Mouse (Mus musculus) bone marrow, adult 2 months (tissue): ENCODE results near the gene Grap2. TPM values are rescaled to one million over a fixed set of nuclear protein-coding genes. Genes with fewer than 3 reads are reported as not detected.

ENCODE experiments used
- H3K27ac ChIP-seq: fragments of 200-500 bp; 2 replicates; pipeline ENCODE4 v1.5.1; 2012; ENCODE audit warnings: low read depth, mild to moderate bottlenecking, control low read depth, inconsistent platforms, low read length; ENCODE audit not compliant: control insufficient read depth, poor library complexity, insufficient read depth
- H3K4me1 ChIP-seq: fragments of 200-500 bp; 2 replicates; pipeline ENCODE4 v1.6.1; 2011; ENCODE audit warnings: low read length; ENCODE audit not compliant: control insufficient read depth, insufficient read depth
- H3K4me3 ChIP-seq: fragments of 200-500 bp; replicated peaks from 2 replicates; pipeline ENCODE3; 2011; ENCODE audit warnings: mild to moderate bottlenecking, low read depth, low read length, control low read depth; ENCODE audit not compliant: control insufficient read depth
- CTCF ChIP-seq: fragments of 200-500 bp; IDR thresholded peaks from 2 replicates; pipeline ENCODE4 v1.5.1; 2011; ENCODE audit warnings: low read length, control low read depth; ENCODE audit not compliant: control insufficient read depth, insufficient read depth
- POLR2A ChIP-seq: fragments of 200-500 bp; IDR thresholded peaks from 2 replicates; pipeline ENCODE4 v1.6.1; 2011; ENCODE audit warnings: low read depth, mild to moderate bottlenecking, control low read depth, low read length, borderline replicate concordance; ENCODE audit not compliant: control insufficient read depth
- WGBS: fragments of 180-500 bp; shearing (Covaris S2); methylation state at CpG from one replicate; pipeline ENCODE4 v1.1.7; 2018; 5-methylcytosine and 5-hydroxymethylcytosine counted together
- polyA plus RNA-seq: library from polyadenylated mRNA; stranded (reverse); fragments of >200 nt; gene quantifications from 2 replicates; pipeline ENCODE4 v1.2.4, GENCODE M21; 2011; ENCODE audit warnings: low replicate concordance; ENCODE audit not compliant: missing spikeins, insufficient read depth, insufficient read length

Gene Grap2
- polyA plus RNA-seq, 1 experiment = 52.0 TPM

- WGBS = 74% methylated on average over 7 of the region's 7 CpGs
- Histone ChIP-seq H3K27ac (0 out of 2 replicates have a peak overlapping the region, but pooled peaks have one; percentile 27), H3K4me1 (peaks cover 1% of the 10 kb centered on the region; the same call in 1 of the 2 replicates), H3K4me3 (no peak overlapping the region)
- TF ChIP-seq CTCF (no peak), POLR2A (no peak)
Measured at GRCm38 (mm10) chr15:80538671-80539340, 33.6 kb upstream of the Grap2 start.

DNA sequence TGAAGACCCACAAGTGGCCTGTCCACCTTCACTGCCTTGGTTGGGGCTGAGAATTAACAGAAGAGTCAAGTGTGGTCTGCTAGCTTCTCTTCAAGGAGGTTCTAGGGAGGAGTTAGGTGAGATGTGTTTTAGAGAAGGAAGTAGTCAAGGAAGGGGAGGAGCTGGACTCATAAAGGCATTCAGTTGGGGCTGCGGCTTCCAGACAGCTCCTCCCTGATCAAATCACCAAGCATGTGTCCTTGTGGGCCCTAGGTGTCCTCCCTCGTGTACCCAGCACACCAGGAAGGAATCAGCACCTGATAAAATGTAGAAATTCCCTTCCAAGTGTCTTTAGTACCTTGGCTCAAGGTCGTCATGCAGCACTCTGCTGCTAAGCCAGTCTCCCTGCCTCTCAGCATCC is 28.3 kb upstream of the Grap2 start:
- no peak overlapping the region for H3K27ac ChIP-seq
- no peak overlapping the region for H3K4me3 ChIP-seq
- no peak for TF ChIP-seq CTCF
- TF ChIP-seq POLR2A = no peak
- WGBS = 13% methylated on average over 3 of the region's 3 CpGs
- H3K4me1 ChIP-seq = peaks cover 2% of the 10 kb centered on the region

GRCm38 (mm10) chr15:80545430-80545829 is 27.0 kb upstream of the Grap2 start:
- no peak overlapping the region for H3K4me3 ChIP-seq
- H3K4me1 ChIP-seq = peaks cover 2% of the 10 kb centered on the region
- no peak for TF ChIP-seq POLR2A
- TF ChIP-seq CTCF = no peak
- 73% methylated on average over 6 of the region's 6 CpGs for WGBS
- H3K27ac ChIP-seq = no peak overlapping the region

- Histone ChIP-seq H3K4me3 (no peak overlapping the region), H3K27ac (no peak overlapping the region), H3K4me1 (peaks cover 1% of the 10 kb centered on the region; the same call in 1 of the 2 replicates)
- WGBS = 37% methylated on average over 6 of the region's 6 CpGs
- TF ChIP-seq POLR2A (no peak), CTCF (0 out of 2 replicates have a peak, but pooled peaks have one; percentile 10)
Measured at GRCm38 (mm10) chr15:80554860-80555822, 17.3 kb upstream of the Grap2 start.

DNA sequence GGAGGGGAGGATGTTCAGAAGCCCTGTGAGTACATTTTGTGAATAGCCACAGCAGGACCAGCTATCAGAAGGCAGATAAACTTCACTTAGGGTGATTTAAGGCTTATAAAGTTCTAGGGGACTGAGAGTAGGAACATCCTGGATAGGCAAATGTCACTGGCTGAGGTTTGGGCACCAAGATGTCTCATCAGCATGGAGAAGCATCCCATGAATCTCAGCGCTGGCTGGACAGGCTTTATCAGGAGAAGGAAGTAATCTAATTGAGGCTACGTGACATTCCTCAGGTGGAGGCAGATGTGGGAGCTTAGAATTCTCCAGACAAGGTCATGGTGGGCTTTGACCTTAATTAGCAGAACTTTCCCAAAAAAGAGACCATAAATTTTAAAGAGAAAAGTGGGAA is 16.4 kb upstream of the Grap2 start:
- 75% methylated on average over 2 of the region's 2 CpGs for WGBS
- no peak overlapping the region for H3K4me3 ChIP-seq
- H3K4me1 ChIP-seq = peaks cover 1% of the 10 kb centered on the region; the same call in 1 of the 2 replicates
- no peak overlapping the region for H3K27ac ChIP-seq
- TF ChIP-seq POLR2A (no peak), CTCF (no peak)

DNA sequence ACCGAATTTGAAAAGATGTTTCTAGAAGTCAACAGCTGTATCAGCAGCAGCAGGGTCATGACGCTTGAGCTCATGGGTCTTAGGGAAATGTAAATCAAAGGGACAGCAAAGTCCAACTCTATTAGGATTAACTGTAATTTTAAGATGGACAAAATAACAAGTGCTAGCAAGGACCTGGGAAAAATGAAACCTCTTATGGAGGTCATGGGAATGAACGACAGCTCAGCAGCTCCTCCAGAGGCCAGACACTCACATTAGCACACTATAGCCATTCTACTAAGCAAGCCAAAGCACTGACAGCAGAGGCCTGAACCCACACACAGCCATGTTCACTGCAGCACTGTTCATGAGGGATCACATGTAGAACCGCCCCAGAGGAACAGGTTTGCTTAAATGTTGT is 14.6 kb upstream of the Grap2 start:
- WGBS = 74% methylated on average over 4 of the region's 4 CpGs
- Histone ChIP-seq H3K4me3 (no peak overlapping the region), H3K27ac (no peak overlapping the region), H3K4me1 (peaks cover 1% of the 10 kb centered on the region; the same call in 1 of the 2 replicates)
- TF ChIP-seq POLR2A = no peak
- TF ChIP-seq CTCF = no peak

GRCm38 (mm10) chr15:80559534-80559933 is 12.9 kb upstream of the Grap2 start:
- Histone ChIP-seq H3K4me3 (no peak overlapping the region), H3K27ac (no peak overlapping the region), H3K4me1 (peaks cover 1% of the 10 kb centered on the region; the same call in 1 of the 2 replicates)
- TF ChIP-seq POLR2A (no peak), CTCF (no peak)
- WGBS = 43% methylated on average over 12 of the region's 12 CpGs

GRCm38 (mm10) chr15:80559978-80560377 is 12.4 kb upstream of the Grap2 start:
- H3K27ac ChIP-seq = no peak overlapping the region
- 13% methylated on average over 14 of the region's 14 CpGs for WGBS
- TF ChIP-seq POLR2A (no peak), CTCF (no peak)
- no peak overlapping the region for H3K4me3 ChIP-seq
- H3K4me1 ChIP-seq = peaks cover 3% of the 10 kb centered on the region; the same call in 1 of the 2 replicates
